Mouse (Mus musculus): ENCODE results near the gene Insrr. TPM values are rescaled to one million over a fixed set of nuclear protein-coding genes. Genes with fewer than 3 reads are reported as not detected.

Insrr gene
- total RNA-seq (2023): not detected

GRCm38 (mm10) chr3:87796736-87797334, at the start of gene Insrr:
TSS of gene Insrr (plus strand) at chr3:87796951.

GRCm38 (mm10) chr3:87748431-87748830, 48.3 kb upstream of the Insrr start, which contains the start of gene Lrrc71:
TSS of gene Lrrc71 (minus strand) at chr3:87748625.

GRCm38 (mm10) chr3:87794922-87795325, 1.8 kb upstream of the Insrr start, which contains the start of gene Ntrk1:
TSS of gene Ntrk1 (minus strand) at chr3:87795162.

GRCm38 (mm10) chr3:87824206-87824605, 27.5 kb downstream of the Insrr start, which contains the start of gene Pear1:
TSS of gene Pear1 (minus strand) at chr3:87824306.

GRCm38 (mm10) chr3:87846650-87847110, 49.9 kb downstream of the Insrr start, which contains the start of gene Sh2d2a:
TSS of gene Sh2d2a (plus strand) at chr3:87846755.

Other genes starting within 250 kb of the Insrr start
- 10 to 100 TPM; 22.8 to 26.4 TPM for gene Arhgef11, start 179.4 kb upstream of the Insrr start, total RNA-seq (2023)
- under 1 TPM; 0.31 to 0.94 TPM for gene Lrrc71, start 48.3 kb upstream of the Insrr start, total RNA-seq (2023)
- not detected for gene Ntrk1, start 1.8 kb upstream of the Insrr start, total RNA-seq (2023)
- gene Pear1, start 27.4 kb downstream of the Insrr start, total RNA-seq (2023): 1 to 10 TPM in 1 of 2 experiments, under 1 TPM in 1; 0.22 to 1.3 TPM
- under 1 TPM; 0.57 to 0.70 TPM for gene Sh2d2a, start 49.8 kb downstream of the Insrr start, total RNA-seq (2023)
- gene Prcc, start 88.7 kb downstream of the Insrr start, total RNA-seq (2023): 10 to 100 TPM; 30.5 to 30.9 TPM
- gene Hdgf, start 109.4 kb downstream of the Insrr start, total RNA-seq (2023): 100 to 1,000 TPM; 117 to 149 TPM
- gene Mrpl24, start 122.6 kb downstream of the Insrr start, total RNA-seq (2023): 10 to 100 TPM; 65.4 to 71.5 TPM
- gene Isg20l2, start 133.4 kb downstream of the Insrr start, total RNA-seq (2023): 10 to 100 TPM; 23.2 to 24.4 TPM
- gene Rrnad1, start 133.8 kb downstream of the Insrr start, total RNA-seq (2023): 10 to 100 TPM in 1 of 2 experiments, 1 to 10 TPM in 1; 9.9 to 12.1 TPM
- gene Crabp2, start 151.7 kb downstream of the Insrr start, total RNA-seq (2023): not detected
- not detected for gene Nes, start 174.1 kb downstream of the Insrr start, total RNA-seq (2023)
- gene Bcan, start 203.3 kb downstream of the Insrr start, total RNA-seq (2023): not detected
- gene Hapln2, start 230.6 kb downstream of the Insrr start, total RNA-seq (2023): not detected
- gene Gpatch4, start 246.2 kb downstream of the Insrr start, total RNA-seq (2023): 1 to 10 TPM; 2.5 to 5.9 TPM

Measured in neutrophil, adult 83 days (primary cell).